Mouse (Mus musculus): ENCODE measurements at regions not wholly inside any gene's neighbourhood (a gene's known extent, or its start where the extent isn't known, plus 50 kb on each side); places are given as distances from the start of the nearest gene placed in this dataset.

- Histone ChIP-seq H3K4me2 (ENCODE audit: low read length) (no peak overlapping the region), H3K36me3 (ENCODE audit: insufficient read depth, low read length) (no peaks in the 10 kb centered on the region), H3K9ac (ENCODE audit: low read depth, low read length) (no peak overlapping the region), H3K4me3 (replicated peaks; ENCODE audit: low read depth, low read length) (no peak overlapping the region), H3K4me1 (replicated peaks; ENCODE audit: insufficient read depth, low read length) (no peaks in the 10 kb centered on the region), H3K9me3 (replicated peaks; ENCODE audit: low read length) (no peaks in the 10 kb centered on the region), H3K27me3 (ENCODE audit: insufficient read depth, low read length) (no peaks in the 10 kb centered on the region), H3K27ac (no peak overlapping the region)
- no peak for DNase-seq (ENCODE audit: low spot score)
- no peak for ATAC-seq (replicated peaks; ENCODE audit: low FRiP score, low read depth)
- 61% methylated on average over 4 of the region's 4 CpGs for WGBS
- no peak for TF ChIP-seq CTCF (IDR thresholded peaks at IDR 0.05; ENCODE audit: low read depth)
Measured at GRCm38 (mm10) chr13:60319268-60319667, 142.1 kb upstream of the Gas1 start.

GRCm38 (mm10) chr13:60319861-60320602, 142.9 kb upstream of the Gas1 start:
- Histone ChIP-seq H3K27ac (no peak overlapping the region), H3K4me1 (replicated peaks; ENCODE audit: insufficient read depth, low read length) (no peaks in the 10 kb centered on the region), H3K4me2 (ENCODE audit: low read length) (no peak overlapping the region), H3K9ac (ENCODE audit: low read depth, low read length) (no peak overlapping the region), H3K9me3 (replicated peaks; ENCODE audit: low read length) (no peaks in the 10 kb centered on the region), H3K36me3 (ENCODE audit: insufficient read depth, low read length) (no peaks in the 10 kb centered on the region), H3K27me3 (ENCODE audit: insufficient read depth, low read length) (no peaks in the 10 kb centered on the region), H3K4me3 (replicated peaks; ENCODE audit: low read depth, low read length) (no peak overlapping the region)
- 54% methylated on average over 5 of the region's 5 CpGs for WGBS
- DNase-seq (ENCODE audit: low spot score) (no peak), ATAC-seq (replicated peaks; ENCODE audit: low FRiP score, low read depth) (no peak)
- TF ChIP-seq CTCF (IDR thresholded peaks at IDR 0.05; ENCODE audit: low read depth), result no peak

GRCm38 (mm10) chr13:60322579-60322978, 145.4 kb upstream of the Gas1 start:
- ATAC-seq (replicated peaks; ENCODE audit: low FRiP score, low read depth) (no peak), DNase-seq (ENCODE audit: low spot score) (no peak)
- H3K9me3 ChIP-seq (replicated peaks; ENCODE audit: low read length), result no peaks in the 10 kb centered on the region
- no peaks in the 10 kb centered on the region for H3K27me3 ChIP-seq (ENCODE audit: insufficient read depth, low read length)
- no peaks in the 10 kb centered on the region for H3K4me1 ChIP-seq (replicated peaks; ENCODE audit: insufficient read depth, low read length)
- H3K4me2 ChIP-seq (ENCODE audit: low read length), result no peak overlapping the region
- H3K4me3 ChIP-seq (replicated peaks; ENCODE audit: low read depth, low read length), result no peak overlapping the region
- H3K36me3 ChIP-seq (ENCODE audit: insufficient read depth, low read length), result no peaks in the 10 kb centered on the region
- H3K27ac ChIP-seq, result no peak overlapping the region
- TF ChIP-seq CTCF (IDR thresholded peaks at IDR 0.05; ENCODE audit: low read depth), result no peak
- H3K9ac ChIP-seq (ENCODE audit: low read depth, low read length), result no peak overlapping the region
- 63% methylated on average over 3 of the region's 3 CpGs for WGBS

- H3K9me3 ChIP-seq (replicated peaks; ENCODE audit: low read length), result no peaks in the 10 kb centered on the region
- H3K4me3 ChIP-seq (replicated peaks; ENCODE audit: low read depth, low read length), result no peak overlapping the region
- H3K27ac ChIP-seq, result peak overlapping the region; percentile 68; the same call in 1 of the 2 replicates
- no peaks in the 10 kb centered on the region for H3K4me1 ChIP-seq (replicated peaks; ENCODE audit: insufficient read depth, low read length)
- H3K36me3 ChIP-seq (ENCODE audit: insufficient read depth, low read length), result no peaks in the 10 kb centered on the region
- 24% methylated on average over 9 of the region's 9 CpGs for WGBS
- DNase-seq (ENCODE audit: low spot score), result peak; percentile 86
- TF ChIP-seq CTCF (IDR thresholded peaks at IDR 0.05; ENCODE audit: low read depth), result no peak
- no peak overlapping the region for H3K9ac ChIP-seq (ENCODE audit: low read depth, low read length)
- H3K27me3 ChIP-seq (ENCODE audit: insufficient read depth, low read length), result no peaks in the 10 kb centered on the region
- H3K4me2 ChIP-seq (ENCODE audit: low read length), result no peak overlapping the region
- ATAC-seq (replicated peaks; ENCODE audit: low FRiP score, low read depth), result peak; percentile 71; the same call in 1 of the 2 replicates
Measured at GRCm38 (mm10) chr13:60330475-60331258, 153.5 kb upstream of the Gas1 start.

GRCm38 (mm10) chr13:60336196-60336595, 159.0 kb upstream of the Gas1 start:
- Histone ChIP-seq H3K4me2 (ENCODE audit: low read length) (no peak overlapping the region), H3K4me3 (replicated peaks; ENCODE audit: low read depth, low read length) (no peak overlapping the region), H3K36me3 (ENCODE audit: insufficient read depth, low read length) (no peaks in the 10 kb centered on the region), H3K27ac (no peak overlapping the region), H3K9ac (ENCODE audit: low read depth, low read length) (no peak overlapping the region), H3K27me3 (ENCODE audit: insufficient read depth, low read length) (no peaks in the 10 kb centered on the region), H3K9me3 (replicated peaks; ENCODE audit: low read length) (no peaks in the 10 kb centered on the region), H3K4me1 (replicated peaks; ENCODE audit: insufficient read depth, low read length) (no peaks in the 10 kb centered on the region)
- TF ChIP-seq CTCF (IDR thresholded peaks at IDR 0.05; ENCODE audit: low read depth), result peak; percentile 62
- DNase-seq (ENCODE audit: low spot score) (no peak), ATAC-seq (replicated peaks; ENCODE audit: low FRiP score, low read depth) (no peak)
- WGBS, result 25% methylated on average over 1 of the region's 1 CpGs

- H3K9me3 ChIP-seq (replicated peaks; ENCODE audit: low read length), result no peaks in the 10 kb centered on the region
- no peaks in the 10 kb centered on the region for H3K4me1 ChIP-seq (replicated peaks; ENCODE audit: insufficient read depth, low read length)
- no peak for DNase-seq (ENCODE audit: low spot score)
- no peaks in the 10 kb centered on the region for H3K36me3 ChIP-seq (ENCODE audit: insufficient read depth, low read length)
- WGBS, result 66% methylated on average over 2 of the region's 2 CpGs
- H3K27ac ChIP-seq, result no peak overlapping the region
- ATAC-seq (replicated peaks; ENCODE audit: low FRiP score, low read depth), result no peak; the same call in 1 of the 2 replicates
- no peak overlapping the region for H3K4me3 ChIP-seq (replicated peaks; ENCODE audit: low read depth, low read length)
- no peak overlapping the region for H3K9ac ChIP-seq (ENCODE audit: low read depth, low read length)
- H3K4me2 ChIP-seq (ENCODE audit: low read length), result no peak overlapping the region
- no peaks in the 10 kb centered on the region for H3K27me3 ChIP-seq (ENCODE audit: insufficient read depth, low read length)
- no peak for TF ChIP-seq CTCF (IDR thresholded peaks at IDR 0.05; ENCODE audit: low read depth)
Measured at GRCm38 (mm10) chr13:60337383-60337782, 160.2 kb upstream of the Gas1 start.

Measured in kidney, postnatal 0 days (tissue).